Mouse (Mus musculus) left cerebral cortex, postnatal 4 days (tissue): Measurements from ENCODE around the gene Meioc. TPM values are rescaled to one million over a fixed set of nuclear protein-coding genes. Genes with fewer than 3 reads are reported as not detected.
A peak's percentile ranks its signal among the peaks of the same experiment; 100 is the strongest.
"Not testable (repeated sequence)": the region's sequence is repeated elsewhere in the genome, so short reads cannot be mapped to it uniquely, and the experiment has no call there.

Experiments
- DNase-seq: peaks from one replicate; pipeline ENCODE4 v3.0.0-alpha.2; 2022
- intact Hi-C: fragments of 180-260 bp; cut with DNase I; formaldehyde crosslinking; loops from one replicate; pipeline ENCODE4 v1.15.1; 2025
- microRNA-seq: library from miRNA; unstranded; fragments of <30 nt; microRNA quantifications from one replicate; pipeline ENCODE4 v1.2.0, GENCODE M21; 2022
- total RNA-seq, 2 experiments: library from RNA; stranded (reverse); gene quantifications; 2 replicates each; pipeline ENCODE4 v1.2.3; 2021

The Meioc gene
- total RNA-seq, 2 experiments from 2014 or later = not detected

- intact Hi-C loops = no loop called here
- no peak for DNase-seq
These were observed 1.6 kb downstream of the Meioc start for GRCm38 (mm10) chr11:102665151-102665550.

GRCm38 (mm10) chr11:102665637-102666435 lies 2.3 kb downstream of the Meioc start:
- no peak for DNase-seq
- intact Hi-C loops = no loop called here

GRCm38 (mm10) chr11:102690162-102690561 lies 26.6 kb downstream of the Meioc start:
- intact Hi-C loops = no loop called here
- peak; percentile 76 for DNase-seq

- no peak for DNase-seq
- intact Hi-C loops = no loop called here
These were observed 31.8 kb downstream of the Meioc start for GRCm38 (mm10) chr11:102695289-102695688.

GRCm38 (mm10) chr11:102697338-102698017 lies 34.0 kb downstream of the Meioc start, which contains the start of gene Ccdc43:
Ccdc43 (minus strand) TSS chr11:102697782.
- intact Hi-C loops = no loop called here
- peak; percentile 84 for DNase-seq

GRCm38 (mm10) chr11:102698018-102698476 lies 34.5 kb downstream of the Meioc start:
- intact Hi-C loops = no loop called here
- DNase-seq = no peak

GRCm38 (mm10) chr11:102702206-102702605 lies 38.7 kb downstream of the Meioc start:
- not testable (repeated sequence) for DNase-seq

GRCm38 (mm10) chr11:102712411-102712810 lies 48.9 kb downstream of the Meioc start:
- intact Hi-C loops = no loop called here
- no peak for DNase-seq

More at GRCm38 (mm10) chr11:102702206-102702605, 38.7 kb downstream of the Meioc start:
- intact Hi-C loops = not testable (repeated sequence)

GRCm38 (mm10) chr11:102714578-102714977 lies 51.1 kb downstream of the Meioc start:
- intact Hi-C loops, DNase-seq: not testable (repeated sequence)

GRCm38 (mm10) chr11:102716135-102716534 lies 52.6 kb downstream of the Meioc start:
- intact Hi-C loops = no loop called here

GRCm38 (mm10) chr11:102725574-102725973 lies 62.1 kb downstream of the Meioc start:
- intact Hi-C loops = no loop called here
- peak; percentile 38 for DNase-seq

More at GRCm38 (mm10) chr11:102716135-102716534, 52.6 kb downstream of the Meioc start:
- DNase-seq = no peak

GRCm38 (mm10) chr11:102728614-102729013 lies 65.1 kb downstream of the Meioc start:
- intact Hi-C loops = no loop called here
- DNase-seq = no peak

- DNase-seq = no peak
- intact Hi-C loops = no loop called here
These were observed 66.3 kb downstream of the Meioc start for GRCm38 (mm10) chr11:102729835-102730234.

- DNase-seq = no peak
- intact Hi-C loops = no loop called here
These were observed 67.8 kb downstream of the Meioc start for GRCm38 (mm10) chr11:102731366-102731765.

Small RNAs within 50 kb of the gene (microRNA-seq; reads per million reads assigned to microRNA genes)
- not detected for gene Gm22920

Other genes starting within 250 kb of the Meioc start
- 10 to 100 TPM; 54.0 to 58.5 TPM for gene Grn, start 233.4 kb upstream of the Meioc start, total RNA-seq
- gene Fam171a2, start 216.0 kb upstream of the Meioc start, total RNA-seq = 100 to 1,000 TPM; 237 to 243 TPM
- 1 to 10 TPM; 3.6 to 4.0 TPM for gene Itga2b, start 193.6 kb upstream of the Meioc start, total RNA-seq
- gene Gpatch8, start 107.3 kb upstream of the Meioc start, total RNA-seq = 10 to 100 TPM; 59.6 to 62.6 TPM
- gene Gm11627, start 84.3 kb upstream of the Meioc start, total RNA-seq = 1 to 10 TPM; 2.0 to 2.2 TPM
- 1 to 10 TPM; 6.8 to 7.4 TPM for gene Fzd2, start 59.3 kb upstream of the Meioc start, total RNA-seq
- 10 to 100 TPM; 32.8 to 34.5 TPM for gene Ccdc43, start 34.1 kb downstream of the Meioc start, total RNA-seq
- 100 to 1,000 TPM; 103 to 110 TPM for gene Adam11, start 97.7 kb downstream of the Meioc start, total RNA-seq
- 10 to 100 TPM; 46.7 to 60.2 TPM for gene Gjc1, start 156.0 kb downstream of the Meioc start, total RNA-seq
- gene Higd1b, start 172.1 kb downstream of the Meioc start, total RNA-seq = 1 to 10 TPM; 3.8 to 6.7 TPM
- 100 to 1,000 TPM; 113 to 125 TPM for gene Eftud2, start 217.3 kb downstream of the Meioc start, total RNA-seq
- under 1 TPM; 0.48 to 0.95 TPM for gene Ccdc103, start 217.5 kb downstream of the Meioc start, total RNA-seq
- not detected for gene Fam187a, start 221.5 kb downstream of the Meioc start, total RNA-seq
- 10 to 100 TPM; 37.2 to 56.0 TPM for gene Gfap, start 237.2 kb downstream of the Meioc start, total RNA-seq